Mouse (Mus musculus) intestine, embryonic 14.5 days (tissue): ENCODE results near the gene Fbxw4. TPM values are rescaled to one million over a fixed set of nuclear protein-coding genes. Genes with fewer than 3 reads are reported as not detected.

Experiments used
- ATAC-seq: fragments of 200-750 bp; cut with Nextera tagmentation; replicated peaks from 2 replicates; pipeline ENCODE4 v1.8.0; 2017; ENCODE audit warnings: low read depth, moderate number of reproducible peaks, moderate TSS enrichment, moderate library complexity; ENCODE audit not compliant: low FRiP score, low TSS enrichment
- DNase-seq: peaks from one replicate; pipeline ENCODE4 v3.0.0-alpha.2; 2018; ENCODE audit warnings: low spot score
- H3K27ac ChIP-seq: fragments of 300-500 bp; sonication (generic); 2 replicates; pipeline ENCODE4 v1.5.1; 2014; ENCODE audit warnings: low read depth, mild to moderate bottlenecking, control low read depth
- H3K27me3 ChIP-seq: fragments of 300-500 bp; sonication (generic); replicated peaks from 2 replicates; pipeline ENCODE4 v1.6.1; 2014; ENCODE audit warnings: low read length, control low read depth; ENCODE audit not compliant: control insufficient read depth, insufficient read depth
- H3K36me3 ChIP-seq: fragments of 300-500 bp; sonication (generic); 2 replicates; pipeline ENCODE4 v1.6.1; 2014; ENCODE audit warnings: low read length, control low read depth; ENCODE audit not compliant: control insufficient read depth, insufficient read depth
- H3K4me1 ChIP-seq: fragments of 300-500 bp; sonication (generic); replicated peaks from 2 replicates; pipeline ENCODE4 v1.6.1; 2014; ENCODE audit warnings: low read length, control low read depth, mixed read lengths; ENCODE audit not compliant: control insufficient read depth, insufficient read depth
- H3K4me2 ChIP-seq: fragments of 300-500 bp; sonication (generic); 2 replicates; pipeline ENCODE4 v1.6.1; 2014; ENCODE audit warnings: low read length
- H3K4me3 ChIP-seq: fragments of 300-500 bp; sonication (generic); 2 replicates; pipeline ENCODE4 v1.5.1; 2014; ENCODE audit warnings: low read depth, low read length, control low read depth, mixed read lengths
- H3K9ac ChIP-seq: fragments of 300-500 bp; sonication (generic); 2 replicates; pipeline ENCODE4 v1.6.1; 2014; ENCODE audit warnings: mild to moderate bottlenecking, low read length
- H3K9me3 ChIP-seq: fragments of 300-500 bp; sonication (generic); 2 replicates; pipeline ENCODE4 v1.6.1; 2016; ENCODE audit warnings: low read length, control low read depth; ENCODE audit not compliant: control insufficient read depth
- WGBS: fragments of 180-500 bp; shearing (Covaris S2); extraction: QIAGEN DNeasy Blood & Tissue Kit; methylation state at CpG from one replicate; pipeline ENCODE4 v1.1.7; 2014; 5-methylcytosine and 5-hydroxymethylcytosine counted together
- polyA plus RNA-seq: library from polyadenylated mRNA; unstranded; fragments of >200 nt; fragmentation: Nextera tagmentation; extraction: Ambion mirVana; gene quantifications from 2 replicates; pipeline ENCODE4 v1.2.1, GENCODE M21; 2014

Gene Fbxw4
- polyA plus RNA-seq, 1 experiment from 2014 or later = 5.2 TPM

GRCm38 (mm10) chr19:45615415-45616213, 44.5 kb downstream of the Fbxw4 start:
- no peak overlapping the region for H3K4me3 ChIP-seq
- peaks cover 6% of the 10 kb centered on the region; the same call in 1 of the 2 replicates for H3K4me1 ChIP-seq
- no peaks in the 10 kb centered on the region for H3K9me3 ChIP-seq
- no peaks in the 10 kb centered on the region for H3K27me3 ChIP-seq
- ATAC-seq (0 out of 2 replicates have a peak, but pooled peaks have one; percentile 32), DNase-seq (no peak)
- no peak overlapping the region for H3K4me2 ChIP-seq
- H3K36me3 ChIP-seq = no peaks in the 10 kb centered on the region
- H3K27ac ChIP-seq = no peak overlapping the region
- H3K9ac ChIP-seq = no peak overlapping the region
- 69% methylated on average over 12 of the region's 12 CpGs for WGBS

- Histone ChIP-seq H3K4me3 (no peak overlapping the region), H3K9ac (no peak overlapping the region), H3K4me1 (peaks cover 6% of the 10 kb centered on the region; the same call in 1 of the 2 replicates), H3K27ac (no peak overlapping the region), H3K9me3 (no peaks in the 10 kb centered on the region), H3K4me2 (no peak overlapping the region), H3K27me3 (no peaks in the 10 kb centered on the region), H3K36me3 (no peaks in the 10 kb centered on the region)
- DNase-seq = no peak
- no peak for ATAC-seq
- WGBS = 69% methylated on average over 3 of the region's 3 CpGs
Measured at GRCm38 (mm10) chr19:45614928-45615327, 45.2 kb downstream of the Fbxw4 start.

GRCm38 (mm10) chr19:45614375-45614774, 45.7 kb downstream of the Fbxw4 start:
- no peak overlapping the region for H3K4me3 ChIP-seq
- no peaks in the 10 kb centered on the region for H3K9me3 ChIP-seq
- ATAC-seq (no peak), DNase-seq (no peak)
- no peak overlapping the region for H3K4me2 ChIP-seq
- no peaks in the 10 kb centered on the region for H3K27me3 ChIP-seq
- no peaks in the 10 kb centered on the region for H3K36me3 ChIP-seq
- H3K9ac ChIP-seq = no peak overlapping the region
- H3K4me1 ChIP-seq = peaks cover 6% of the 10 kb centered on the region; the same call in 1 of the 2 replicates
- no peak overlapping the region for H3K27ac ChIP-seq
- 86% methylated on average over 8 of the region's 8 CpGs for WGBS

GRCm38 (mm10) chr19:45610823-45611222, 49.3 kb downstream of the Fbxw4 start:
- H3K27ac ChIP-seq = no peak overlapping the region
- peaks cover 5% of the 10 kb centered on the region; the same call in 1 of the 2 replicates for H3K4me1 ChIP-seq
- H3K4me2 ChIP-seq = no peak overlapping the region
- no peak overlapping the region for H3K9ac ChIP-seq
- 76% methylated on average over 5 of the region's 5 CpGs for WGBS
- H3K9me3 ChIP-seq = no peaks in the 10 kb centered on the region
- H3K36me3 ChIP-seq = no peaks in the 10 kb centered on the region
- no peak for DNase-seq
- no peak overlapping the region for H3K4me3 ChIP-seq
- ATAC-seq = no peak
- no peaks in the 10 kb centered on the region for H3K27me3 ChIP-seq

GRCm38 (mm10) chr19:45608648-45609339, 51.3 kb downstream of the Fbxw4 start:
- Histone ChIP-seq H3K4me2 (no peak overlapping the region), H3K9me3 (no peaks in the 10 kb centered on the region), H3K9ac (no peak overlapping the region), H3K36me3 (no peaks in the 10 kb centered on the region), H3K4me1 (no peaks in the 10 kb centered on the region), H3K27ac (no peak overlapping the region), H3K27me3 (no peaks in the 10 kb centered on the region), H3K4me3 (no peak overlapping the region)
- no peak for DNase-seq
- no peak for ATAC-seq
- WGBS = 86% methylated on average over 13 of the region's 13 CpGs

GRCm38 (mm10) chr19:45607479-45607878, 52.6 kb downstream of the Fbxw4 start:
- H3K4me3 ChIP-seq = no peak overlapping the region
- H3K9ac ChIP-seq = no peak overlapping the region
- H3K36me3 ChIP-seq = no peaks in the 10 kb centered on the region
- no peaks in the 10 kb centered on the region for H3K27me3 ChIP-seq
- H3K9me3 ChIP-seq = no peaks in the 10 kb centered on the region
- ATAC-seq (no peak), DNase-seq (no peak)
- WGBS = 55% methylated on average over 7 of the region's 7 CpGs
- H3K4me1 ChIP-seq = no peaks in the 10 kb centered on the region
- H3K27ac ChIP-seq = no peak overlapping the region
- no peak overlapping the region for H3K4me2 ChIP-seq

GRCm38 (mm10) chr19:45606701-45607100, 53.4 kb downstream of the Fbxw4 start:
- H3K27ac ChIP-seq = no peak overlapping the region
- no peak overlapping the region for H3K4me2 ChIP-seq
- no peaks in the 10 kb centered on the region for H3K9me3 ChIP-seq
- no peaks in the 10 kb centered on the region for H3K36me3 ChIP-seq
- no peaks in the 10 kb centered on the region for H3K27me3 ChIP-seq
- 86% methylated on average over 4 of the region's 4 CpGs for WGBS
- no peak overlapping the region for H3K4me3 ChIP-seq
- DNase-seq (no peak), ATAC-seq (no peak)
- no peaks in the 10 kb centered on the region for H3K4me1 ChIP-seq
- no peak overlapping the region for H3K9ac ChIP-seq

GRCm38 (mm10) chr19:45602606-45603005, 57.5 kb downstream of the Fbxw4 start:
- Histone ChIP-seq H3K36me3 (no peaks in the 10 kb centered on the region), H3K27me3 (no peaks in the 10 kb centered on the region), H3K4me3 (no peak overlapping the region), H3K4me1 (no peaks in the 10 kb centered on the region), H3K9ac (no peak overlapping the region), H3K9me3 (no peaks in the 10 kb centered on the region), H3K27ac (no peak overlapping the region), H3K4me2 (no peak overlapping the region)
- WGBS = 77% methylated on average over 5 of the region's 5 CpGs
- ATAC-seq (no peak), DNase-seq (no peak)
